In genomic region chr10:67473016-67473415, GRCm38 (mm10) we compare ENCODE assay signal across 19 mouse cellular contexts.
A peak's percentile ranks its signal among the peaks of the same experiment; 100 is the strongest.
DNase-seq lines count a peak whose midpoint lies in the region; ATAC-seq lines count a peak whose summit lies in the region.
"Had no signal": no experiment of that assay in that cellular context is flagged by ENCODE, and none has a peak within 500 bp of the region (broad histone marks: within the 10 kb centered on the region; RNA-seq: fewer than 3 reads in every experiment).

No protein-coding gene starts in this region.

- no peaks in the 10 kb centered on the region for H3K4me1 ChIP-seq in neural tube, embryonic 11.5 days (ENCODE audit: control insufficient read depth, insufficient read depth, low read length)
- no peaks in the 10 kb centered on the region for H3K4me1 ChIP-seq in neural tube, embryonic 15.5 days
- H3K4me1 ChIP-seq: embryonic facial prominence, embryonic 12.5 days had no signal

- no peak overlapping the region for H3K4me3 ChIP-seq in neural tube, embryonic 11.5 days (ENCODE audit: low read depth, low read length)
- no peak overlapping the region for H3K4me3 ChIP-seq in neural tube, embryonic 15.5 days (replicated peaks)
- H3K4me3 ChIP-seq: embryonic facial prominence, embryonic 10.5 days; embryonic facial prominence, embryonic 12.5 days; forebrain, embryonic 10.5 days; forebrain, embryonic 12.5 days had no signal

- no peak overlapping the region for H3K27ac ChIP-seq in neural tube, embryonic 11.5 days (ENCODE audit: low read depth, low read length)
- H3K27ac ChIP-seq in neural tube, embryonic 15.5 days (replicated peaks): no peak overlapping the region
- H3K27ac ChIP-seq: embryonic facial prominence, embryonic 10.5 days; embryonic facial prominence, embryonic 12.5 days; forebrain, embryonic 10.5 days; forebrain, embryonic 12.5 days had no signal

- 90% methylated on average over 6 of the region's 6 CpGs for WGBS in neural tube, embryonic 11.5 days
- WGBS in neural tube, embryonic 15.5 days: 93% methylated on average over 6 of the region's 6 CpGs

- H3K4me2 ChIP-seq in neural tube, embryonic 11.5 days (ENCODE audit: low read depth): no peak overlapping the region
- H3K4me2 ChIP-seq in neural tube, embryonic 15.5 days: no peak overlapping the region
- H3K4me2 ChIP-seq: embryonic facial prominence, embryonic 12.5 days; forebrain, embryonic 12.5 days had no signal

- no peak for ATAC-seq in neural tube, embryonic 11.5 days (ENCODE audit: insufficient read depth, low FRiP score, low TSS enrichment)
- ATAC-seq in neural tube, embryonic 15.5 days (ENCODE audit: low FRiP score): no peak
- ATAC-seq: forebrain, embryonic 14.5 days; forebrain, embryonic 16.5 days had no signal

- peak; percentile 1 for DNase-seq in neural tube, embryonic 11.5 days (ENCODE audit: low spot score)
- peak; percentile 93 for DNase-seq in gonadal fat pad, adult 2 months (ENCODE audit: low read depth)
- DNase-seq in adrenal gland, adult (ENCODE audit: inconsistent age in 2 of 2, low spot score in 1 of 2): no peak
- no peak for DNase-seq in urinary bladder, postnatal 25 days (ENCODE audit: low spot score)
- DNase-seq: adrenal gland, adult 8-10 months; adrenal gland, postnatal 14 days; adrenal gland, postnatal 36 days; cerebellum, adult 11-12 months; cerebellum, adult 2 months; cerebellum, adult 9-10 months; cerebellum, postnatal 10 days; cerebellum, postnatal 25 days had no signal

- no peak overlapping the region for H3K9ac ChIP-seq in neural tube, embryonic 11.5 days (ENCODE audit: low read length)
- no peak overlapping the region for H3K9ac ChIP-seq in neural tube, embryonic 15.5 days (replicated peaks)
- H3K9ac ChIP-seq: embryonic facial prominence, embryonic 12.5 days; forebrain, embryonic 12.5 days had no signal

- H3K36me3 ChIP-seq in neural tube, embryonic 11.5 days (ENCODE audit: control insufficient read depth, insufficient read depth, low read length): no peaks in the 10 kb centered on the region
- H3K36me3 ChIP-seq in neural tube, embryonic 15.5 days: no peaks in the 10 kb centered on the region
- H3K36me3 ChIP-seq: embryonic facial prominence, embryonic 10.5 days; embryonic facial prominence, embryonic 12.5 days; forebrain, embryonic 10.5 days; forebrain, embryonic 12.5 days had no signal

- no peaks in the 10 kb centered on the region for H3K9me3 ChIP-seq in neural tube, embryonic 11.5 days (ENCODE audit: control insufficient read depth, low read length)
- no peaks in the 10 kb centered on the region for H3K9me3 ChIP-seq in neural tube, embryonic 15.5 days (replicated peaks)
- H3K9me3 ChIP-seq: embryonic facial prominence, embryonic 10.5 days; embryonic facial prominence, embryonic 12.5 days; forebrain, embryonic 10.5 days; forebrain, embryonic 12.5 days had no signal

- no peaks in the 10 kb centered on the region for H3K27me3 ChIP-seq in neural tube, embryonic 11.5 days (ENCODE audit: control insufficient read depth, insufficient read depth, low read length)
- H3K27me3 ChIP-seq in neural tube, embryonic 15.5 days (replicated peaks): no peaks in the 10 kb centered on the region
- H3K27me3 ChIP-seq: embryonic facial prominence, embryonic 12.5 days; forebrain, embryonic 12.5 days had no signal

Comparison
In these comparisons a context has a peak if more than half of its experiments do, and no peak if none do; other contexts are left out.
1. DNase-seq: peak in neural tube, embryonic 11.5 days (single experiment) and gonadal fat pad, adult 2 months (single experiment); none in adrenal gland, adult (0 of 2) and urinary bladder, postnatal 25 days (single experiment).